Mouse (Mus musculus) monocyte, adult 5-6 weeks (primary cell): Measurements from ENCODE around the gene Ist1. TPM values are rescaled to one million over a fixed set of nuclear protein-coding genes. Genes with fewer than 3 reads are reported as not detected.

ENCODE experiments used
- ATAC-seq: fragments of 153-309, 156-312 bp; replicated peaks from 2 replicates; pipeline ENCODE4 v1.8.0; 2017; ENCODE audit warnings: mild to moderate bottlenecking; ENCODE audit not compliant: low TSS enrichment, insufficient number of reproducible peaks, severe bottlenecking, poor library complexity, low FRiP score
- total RNA-seq: library from RNA; stranded (forward); fragments of 200-1000, 200-491, 200-594 nt; gene quantifications from 3 replicates; pipeline ENCODE4 v1.2.3, GENCODE M21; 2017

The Ist1 gene
- total RNA-seq, 1 experiment from 2014 or later: 139 TPM

GRCm38 (mm10) chr8:109692443-109693145 is 466 bp downstream of the Ist1 start:
- no peak for ATAC-seq

- ATAC-seq: no peak
Observed at GRCm38 (mm10) chr8:109691769-109692168, 1.3 kb downstream of the Ist1 start.

GRCm38 (mm10) chr8:109687248-109687647 is 5.8 kb downstream of the Ist1 start:
- peak; percentile 77; the same call in 1 of the 2 replicates for ATAC-seq

- ATAC-seq: peak; percentile 84
Observed at GRCm38 (mm10) chr8:109682120-109682519, 10.9 kb downstream of the Ist1 start.

- ATAC-seq: no peak
Observed at GRCm38 (mm10) chr8:109681535-109681934, 11.5 kb downstream of the Ist1 start.

- no peak for ATAC-seq
Observed at GRCm38 (mm10) chr8:109675896-109676643, 17.0 kb downstream of the Ist1 start.

GRCm38 (mm10) chr8:109673596-109673995 is 19.5 kb downstream of the Ist1 start:
- no peak for ATAC-seq

- ATAC-seq: no peak
Observed at GRCm38 (mm10) chr8:109672656-109673055, 20.4 kb downstream of the Ist1 start.

- no peak for ATAC-seq
Observed at GRCm38 (mm10) chr8:109666616-109667015, 26.4 kb downstream of the Ist1 start.

- ATAC-seq: no peak
Observed at GRCm38 (mm10) chr8:109662328-109662727, 30.7 kb downstream of the Ist1 start.

- no peak for ATAC-seq
Observed at GRCm38 (mm10) chr8:109656860-109657259, 36.2 kb downstream of the Ist1 start.

GRCm38 (mm10) chr8:109650801-109651200 is 42.3 kb downstream of the Ist1 start:
- ATAC-seq: no peak

GRCm38 (mm10) chr8:109648469-109648868 is 44.6 kb downstream of the Ist1 start:
- no peak for ATAC-seq

GRCm38 (mm10) chr8:109647331-109647730 is 45.7 kb downstream of the Ist1 start:
- ATAC-seq: no peak

GRCm38 (mm10) chr8:109641236-109641635 is 51.8 kb downstream of the Ist1 start:
- ATAC-seq: no peak

- no peak for ATAC-seq
Observed at GRCm38 (mm10) chr8:109640410-109640809, 52.6 kb downstream of the Ist1 start.

- ATAC-seq: no peak
Observed at GRCm38 (mm10) chr8:109638851-109639250, 54.2 kb downstream of the Ist1 start.

- ATAC-seq: no peak
Observed at GRCm38 (mm10) chr8:109635146-109635545, 57.9 kb downstream of the Ist1 start.

- no peak for ATAC-seq
Observed at GRCm38 (mm10) chr8:109632498-109632897, 60.6 kb downstream of the Ist1 start.

- no peak for ATAC-seq
Observed at GRCm38 (mm10) chr8:109628638-109629037, 64.4 kb downstream of the Ist1 start.
